Mouse (Mus musculus): ENCODE measurements around the gene Lrrfip2. TPM values are rescaled to one million over a fixed set of nuclear protein-coding genes. Genes with fewer than 3 reads are reported as not detected.

Lrrfip2 gene
- polyA plus RNA-seq, 1 experiment, result 112 TPM

GRCm38 (mm10) chr9:111270606-111271005, 153.2 kb downstream of the Lrrfip2 start:
- H3K4me3 ChIP-seq (replicated peaks), result peak overlapping the region; percentile 100
- no peaks in the 10 kb centered on the region for H3K27me3 ChIP-seq (replicated peaks)
- H3K36me3 ChIP-seq (replicated peaks; ENCODE audit: low read length), result peaks cover 50% of the 10 kb centered on the region
- H3K9me3 ChIP-seq, result no peaks in the 10 kb centered on the region
- peaks cover 57% of the 10 kb centered on the region for H3K4me1 ChIP-seq
- TF ChIP-seq GATA1 (IDR thresholded peaks at IDR 0.05; ENCODE audit: borderline replicate concordance, low read length) (no peak), FLI1 (IDR thresholded peaks at IDR 0.05; ENCODE audit: low read length) (no peak)

DNA sequence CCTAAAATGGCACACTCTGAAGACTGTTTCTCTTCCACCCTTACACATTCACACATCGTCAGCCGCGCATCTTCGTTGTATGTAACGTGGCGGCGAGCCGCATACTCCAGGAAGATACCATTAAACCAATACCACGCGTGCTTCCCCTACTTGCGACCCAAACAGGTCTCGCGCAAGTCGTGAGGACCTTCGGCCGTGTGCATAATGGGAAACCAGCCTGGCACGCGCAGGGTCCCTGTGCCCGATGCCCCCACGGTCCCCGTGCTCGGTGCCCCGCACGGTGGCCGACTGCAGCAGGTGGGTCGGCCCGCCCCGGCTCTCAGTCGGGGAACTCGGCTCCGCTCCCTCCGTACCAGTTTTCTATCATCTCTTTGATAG, 153.7 kb downstream of the Lrrfip2 start:
- no peaks in the 10 kb centered on the region for H3K27me3 ChIP-seq (replicated peaks)
- peaks cover 50% of the 10 kb centered on the region for H3K36me3 ChIP-seq (replicated peaks; ENCODE audit: low read length)
- TF ChIP-seq GATA1 (IDR thresholded peaks at IDR 0.05; ENCODE audit: borderline replicate concordance, low read length) (no peak), FLI1 (IDR thresholded peaks at IDR 0.05; ENCODE audit: low read length) (no peak)
- H3K4me3 ChIP-seq (replicated peaks), result peak overlapping the region; percentile 100
- no peaks in the 10 kb centered on the region for H3K9me3 ChIP-seq
- peaks cover 59% of the 10 kb centered on the region for H3K4me1 ChIP-seq

- no peak; the same call in 2 of the 3 replicates for TF ChIP-seq GATA1 (IDR thresholded peaks at IDR 0.05; ENCODE audit: borderline replicate concordance, low read length)
- 0 out of 2 replicates have a peak, but pooled peaks have one; percentile 19 for TF ChIP-seq FLI1 (IDR thresholded peaks at IDR 0.05; ENCODE audit: low read length)
- Histone ChIP-seq H3K9me3 (no peaks in the 10 kb centered on the region), H3K36me3 (replicated peaks; ENCODE audit: low read length) (peaks cover 50% of the 10 kb centered on the region), H3K27me3 (replicated peaks) (no peaks in the 10 kb centered on the region), H3K4me1 (peaks cover 61% of the 10 kb centered on the region), H3K4me3 (replicated peaks) (peak within 1 kb of the TSS; percentile 100)
Measured at GRCm38 (mm10) chr9:111271434-111272160, 154.2 kb downstream of the Lrrfip2 start, which contains the start of the genes Mlh1 and Epm2aip1. Gene Mlh1 (minus strand): TSS chr9:111271791. Gene Epm2aip1 (plus strand): TSS chr9:111271929.

- H3K9me3 ChIP-seq, result no peaks in the 10 kb centered on the region
- no peaks in the 10 kb centered on the region for H3K27me3 ChIP-seq (replicated peaks)
- peaks cover 61% of the 10 kb centered on the region for H3K4me1 ChIP-seq
- peak overlapping the region; percentile 100 for H3K4me3 ChIP-seq (replicated peaks)
- H3K36me3 ChIP-seq (replicated peaks; ENCODE audit: low read length), result peaks cover 50% of the 10 kb centered on the region
- TF ChIP-seq FLI1 (IDR thresholded peaks at IDR 0.05; ENCODE audit: low read length) (no peak), GATA1 (IDR thresholded peaks at IDR 0.05; ENCODE audit: borderline replicate concordance, low read length) (no peak)
Measured at GRCm38 (mm10) chr9:111272356-111272755, 155.0 kb downstream of the Lrrfip2 start.

- Histone ChIP-seq H3K27me3 (replicated peaks) (no peaks in the 10 kb centered on the region), H3K9me3 (no peaks in the 10 kb centered on the region), H3K4me3 (replicated peaks) (peak overlapping the region; percentile 100), H3K4me1 (peaks cover 60% of the 10 kb centered on the region), H3K36me3 (replicated peaks; ENCODE audit: low read length) (peaks cover 50% of the 10 kb centered on the region)
- TF ChIP-seq GATA1 (IDR thresholded peaks at IDR 0.05; ENCODE audit: borderline replicate concordance, low read length) (no peak), FLI1 (IDR thresholded peaks at IDR 0.05; ENCODE audit: low read length) (no peak)
Measured at GRCm38 (mm10) chr9:111272996-111273785, 155.8 kb downstream of the Lrrfip2 start.

DNA sequence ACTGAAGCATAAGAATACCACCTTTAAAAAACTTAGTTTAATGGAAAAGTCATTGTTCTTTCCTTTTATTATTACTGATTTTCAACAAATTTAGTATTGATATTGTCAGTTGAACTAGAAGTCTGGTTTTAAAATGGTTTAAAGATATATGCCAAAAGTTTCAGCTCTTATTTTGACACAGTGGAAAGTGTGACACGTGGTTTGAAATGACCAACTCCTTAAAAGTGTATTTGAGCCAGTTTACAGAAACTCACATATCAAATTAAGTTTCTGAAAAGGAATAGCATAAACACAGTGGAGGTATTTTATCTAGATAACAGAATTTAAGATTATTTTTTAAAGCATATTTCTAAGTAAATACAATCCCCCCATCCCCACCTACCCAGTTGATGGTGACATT, 156.6 kb downstream of the Lrrfip2 start:
- Histone ChIP-seq H3K36me3 (replicated peaks; ENCODE audit: low read length) (peaks cover 58% of the 10 kb centered on the region), H3K27me3 (replicated peaks) (no peaks in the 10 kb centered on the region), H3K9me3 (no peaks in the 10 kb centered on the region), H3K4me1 (peaks cover 62% of the 10 kb centered on the region), H3K4me3 (replicated peaks) (no peak overlapping the region)
- TF ChIP-seq FLI1 (IDR thresholded peaks at IDR 0.05; ENCODE audit: low read length) (no peak), GATA1 (IDR thresholded peaks at IDR 0.05; ENCODE audit: borderline replicate concordance, low read length) (no peak)

DNA sequence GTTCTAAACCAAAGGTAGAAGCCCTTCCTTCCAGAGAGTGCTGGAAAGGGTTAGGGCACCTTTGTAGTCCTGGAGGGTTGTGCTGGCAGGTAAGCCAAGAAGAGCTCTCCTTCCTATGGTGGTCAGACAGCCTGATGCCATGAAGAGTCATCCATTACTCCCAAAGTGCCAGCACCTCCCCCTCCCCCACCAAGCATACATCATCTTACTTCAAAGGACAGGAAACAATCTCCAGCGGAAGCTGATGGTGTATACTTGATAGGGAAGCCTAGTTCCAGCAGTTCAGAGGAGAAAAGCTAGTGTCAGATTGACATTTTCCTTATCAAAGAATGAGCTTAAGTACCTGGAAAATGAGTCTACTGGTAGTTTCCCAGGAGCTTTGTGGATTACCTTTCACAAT, 157.8 kb downstream of the Lrrfip2 start:
- Histone ChIP-seq H3K27me3 (replicated peaks) (no peaks in the 10 kb centered on the region), H3K4me1 (peaks cover 50% of the 10 kb centered on the region), H3K36me3 (replicated peaks; ENCODE audit: low read length) (peaks cover 67% of the 10 kb centered on the region), H3K9me3 (no peaks in the 10 kb centered on the region), H3K4me3 (replicated peaks) (peak overlapping the region; percentile 77)
- no peak for TF ChIP-seq GATA1 (IDR thresholded peaks at IDR 0.05; ENCODE audit: borderline replicate concordance, low read length)
- no peak for TF ChIP-seq FLI1 (IDR thresholded peaks at IDR 0.05; ENCODE audit: low read length)

Other genes starting within 250 kb of the Lrrfip2 start
- gene Als2cl, start 237.7 kb upstream of the Lrrfip2 start, polyA plus RNA-seq (2012; ENCODE audit: insufficient read depth, low replicate concordance), result 2.1 and 6.7 TPM in 2 replicates
- 2.2 and 4.5 TPM in 2 replicates for gene Tmie, start 237.5 kb upstream of the Lrrfip2 start, polyA plus RNA-seq (2012; ENCODE audit: insufficient read depth, low replicate concordance)
- not detected in 2 replicates for gene Fam240a, start 200.7 kb upstream of the Lrrfip2 start, polyA plus RNA-seq (2012; ENCODE audit: insufficient read depth, low replicate concordance)
- not detected in 2 replicates for gene Tdgf1, start 171.4 kb upstream of the Lrrfip2 start, polyA plus RNA-seq (2012; ENCODE audit: insufficient read depth, low replicate concordance)
- gene Lrrc2, start 166.0 kb upstream of the Lrrfip2 start, polyA plus RNA-seq (2012; ENCODE audit: insufficient read depth, low replicate concordance), result not detected in 2 replicates
- not detected in 2 replicates for gene Rtp3, start 127.0 kb upstream of the Lrrfip2 start, polyA plus RNA-seq (2012; ENCODE audit: insufficient read depth, low replicate concordance)
- 7.6 TPM in 1 of 2 replicates, not detected in the other for gene Ltf, start 98.3 kb upstream of the Lrrfip2 start, polyA plus RNA-seq (2012; ENCODE audit: insufficient read depth, low replicate concordance)
- 1.6 TPM in 1 of 2 replicates, not detected in the other for gene Ccrl2, start 60.1 kb upstream of the Lrrfip2 start, polyA plus RNA-seq (2012; ENCODE audit: insufficient read depth, low replicate concordance)
- 5.7 and 10.8 TPM in 2 replicates for gene Mlh1, start 154.2 kb downstream of the Lrrfip2 start, polyA plus RNA-seq (2012; ENCODE audit: insufficient read depth, low replicate concordance)
- 0.41 TPM in 1 of 2 replicates, not detected in the other for gene Epm2aip1, start 154.3 kb downstream of the Lrrfip2 start, polyA plus RNA-seq (2012; ENCODE audit: insufficient read depth, low replicate concordance)
- not detected in 2 replicates for gene Trank1, start 194.1 kb downstream of the Lrrfip2 start, polyA plus RNA-seq (2012; ENCODE audit: insufficient read depth, low replicate concordance)